Mouse (Mus musculus): ENCODE measurements around the gene Olfr149. TPM values are rescaled to one million over a fixed set of nuclear protein-coding genes. Genes with fewer than 3 reads are reported as not detected.
"Not testable (repeated sequence)": the region's sequence is repeated elsewhere in the genome, so short reads cannot be mapped to it uniquely, and the experiment has no call there.

The Olfr149 gene
- polyA plus RNA-seq (2012; rRNA removed), result not detected in 2 replicates

DNA sequence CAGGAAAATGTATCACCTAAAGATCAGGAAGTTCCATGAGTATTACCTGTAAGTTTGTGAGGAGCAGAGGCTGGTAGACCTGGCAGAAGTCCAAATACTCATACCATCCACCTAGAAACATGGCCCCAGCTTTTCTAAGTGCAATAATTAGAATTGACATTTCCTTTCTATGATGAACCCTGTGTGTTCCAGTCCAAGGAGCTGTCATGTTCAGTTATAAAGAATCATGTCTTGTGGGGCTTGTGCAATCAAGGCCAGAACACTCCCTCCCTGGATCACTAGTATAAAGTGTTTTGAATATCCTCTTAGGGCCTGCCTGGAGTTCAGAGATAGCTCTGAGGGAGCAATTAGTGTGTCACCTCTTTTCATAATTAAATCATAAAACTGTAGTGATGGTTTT, at the start of gene Olfr149:
TSS of gene Olfr149 (minus strand) at position 101 of the 400 bp plus-strand sequence.
- no peak for DNase-seq (ENCODE audit: low read depth)

- DNase-seq (ENCODE audit: low read depth), result no peak
These were observed 39.5 kb upstream of the Olfr149 start for GRCm38 (mm10) chr9:39746428-39746827.

DNA sequence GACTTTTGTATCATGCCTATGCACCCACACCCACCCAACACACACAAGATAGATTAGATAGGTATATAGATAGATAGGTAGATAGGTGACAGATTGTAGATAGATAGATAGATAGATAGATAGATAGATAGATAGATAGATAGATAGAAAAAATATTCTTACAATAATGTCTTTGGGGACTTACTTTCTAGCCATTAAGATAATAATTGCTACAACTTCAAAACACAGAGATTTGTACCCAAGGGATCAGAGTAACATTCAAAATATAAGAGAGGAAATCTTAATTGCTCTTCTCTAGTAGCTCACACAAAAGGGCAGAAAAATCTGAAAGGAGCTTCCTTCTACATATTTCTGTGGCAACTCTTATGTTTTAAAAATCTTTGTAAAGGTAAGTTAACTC, 39.0 kb upstream of the Olfr149 start, which contains the start of gene Olfr967:
TSS of gene Olfr967 (plus strand) at position 301 of the 400 bp plus-strand sequence.
- DNase-seq (ENCODE audit: low read depth), result no peak

- no peak for DNase-seq (ENCODE audit: low read depth)
These were observed 33.8 kb upstream of the Olfr149 start for GRCm38 (mm10) chr9:39740741-39741140.

- DNase-seq (ENCODE audit: low read depth), result no peak
These were observed 23.8 kb upstream of the Olfr149 start, which contains the start of gene Olfr150 for GRCm38 (mm10) chr9:39730678-39731077. Gene Olfr150, plus strand, starts transcription at chr9:39730978.

GRCm38 (mm10) chr9:39711053-39711452, 4.1 kb upstream of the Olfr149 start, which contains the start of gene Olfr965:
Gene Olfr965, plus strand, starts transcription at chr9:39711353.
- DNase-seq (ENCODE audit: low read depth), result no peak

- DNase-seq (ENCODE audit: low read depth), result no peak
These were observed 2.0 kb upstream of the Olfr149 start for GRCm38 (mm10) chr9:39708958-39709357.

- DNase-seq (ENCODE audit: low read depth), result not testable (repeated sequence)
These were observed 5.8 kb downstream of the Olfr149 start for GRCm38 (mm10) chr9:39701123-39701522.

DNA sequence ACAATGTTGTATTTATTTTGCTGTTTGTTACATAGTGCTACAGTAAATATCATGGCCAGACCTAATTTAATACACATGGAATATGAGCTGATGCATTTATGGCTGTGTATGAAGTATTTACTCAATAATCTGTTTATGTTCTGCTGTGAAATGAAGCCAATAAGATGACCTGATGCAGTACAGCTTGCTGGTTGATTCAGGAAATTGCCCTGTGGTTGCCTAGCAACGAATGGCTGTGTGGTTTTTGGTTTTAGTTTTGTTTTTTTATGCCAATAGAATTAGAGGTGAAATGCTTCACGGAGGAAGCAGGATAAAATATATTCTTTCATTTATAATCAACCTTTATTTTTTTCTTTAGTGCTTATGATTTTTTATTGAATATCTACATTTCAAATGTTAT, 27.6 kb downstream of the Olfr149 start:
- no peak for DNase-seq (ENCODE audit: low read depth)

- no peak for DNase-seq (ENCODE audit: low read depth)
These were observed 28.4 kb downstream of the Olfr149 start for GRCm38 (mm10) chr9:39678557-39678956.

DNA sequence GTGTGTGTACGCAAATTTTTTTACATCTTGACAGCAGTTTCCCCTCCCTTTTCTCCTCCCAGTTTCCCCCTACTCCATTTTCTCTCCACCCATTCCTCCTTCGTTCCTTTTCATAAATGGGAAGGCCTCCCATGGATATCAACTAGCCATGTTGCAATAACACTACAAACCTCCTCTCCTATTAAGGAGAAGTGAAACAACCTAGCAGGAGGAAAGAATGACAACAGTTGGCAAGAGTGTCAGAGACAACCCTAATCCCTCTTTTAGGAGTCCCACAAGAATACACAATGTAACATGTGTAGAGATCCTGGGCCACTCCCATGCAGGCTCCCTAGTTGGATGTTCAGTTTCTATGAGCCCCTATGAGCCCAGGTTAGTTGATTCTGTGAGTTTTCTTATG, 32.1 kb downstream of the Olfr149 start:
- no peak for DNase-seq (ENCODE audit: low read depth)

DNA sequence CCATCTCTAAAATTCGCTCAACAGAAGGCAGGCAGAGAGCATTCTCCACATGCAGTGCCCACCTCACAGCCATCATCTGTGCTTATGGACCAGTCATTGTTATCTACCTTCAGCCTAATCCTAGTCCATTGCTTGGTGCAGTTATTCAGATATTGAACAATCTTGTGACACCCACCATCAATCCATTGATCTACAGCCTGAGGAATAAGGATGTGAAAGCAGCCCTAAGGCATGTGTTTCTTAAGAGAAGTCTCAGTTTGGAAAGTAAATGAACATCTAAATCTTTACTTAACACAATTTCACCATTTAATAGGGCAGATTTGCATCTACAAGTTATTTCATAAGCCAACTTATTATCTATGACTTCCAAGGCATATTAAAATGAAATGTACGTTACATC, 37.2 kb downstream of the Olfr149 start:
- DNase-seq (ENCODE audit: low read depth), result no peak

- no peak for DNase-seq (ENCODE audit: low read depth)
These were observed 40.0 kb downstream of the Olfr149 start, which contains the start of gene Olfr963 for GRCm38 (mm10) chr9:39666905-39667304. Gene Olfr963, plus strand, starts transcription at chr9:39667205.

DNA sequence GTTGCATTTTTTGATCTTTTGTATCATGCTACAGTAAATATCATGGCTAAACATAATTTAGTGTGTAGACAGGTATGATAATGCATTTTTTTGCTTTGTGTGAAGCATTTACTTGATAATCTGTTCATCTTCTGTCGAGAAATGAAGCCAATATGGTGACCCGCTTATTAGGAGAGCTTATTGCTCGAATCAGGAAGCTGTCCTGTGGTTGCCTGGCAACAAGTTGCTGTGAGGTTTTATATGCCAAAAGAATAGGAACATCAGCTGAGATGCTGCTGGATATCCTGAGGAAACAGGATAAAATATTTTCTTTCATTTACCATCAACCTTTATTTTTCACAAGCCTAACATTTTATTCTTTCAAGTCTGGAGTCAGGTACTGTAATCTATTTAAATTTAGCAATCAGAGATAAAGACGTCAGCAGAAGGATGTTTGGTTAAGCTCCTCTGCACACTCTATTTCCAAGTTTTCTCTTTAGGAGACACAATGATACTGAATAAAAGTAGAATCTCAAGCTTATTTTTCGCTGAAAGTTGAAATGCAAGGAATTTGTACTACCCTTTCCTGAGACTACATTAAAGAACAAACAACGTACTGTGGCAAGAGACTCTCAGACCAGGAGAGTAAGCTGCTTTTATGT, 52.0 kb downstream of the Olfr149 start:
- DNase-seq (ENCODE audit: low read depth), result no peak

Other genes starting within 250 kb of the Olfr149 start
- gene Olfr955, start 235.2 kb downstream of the Olfr149 start, polyA plus RNA-seq (2012; rRNA removed), result not detected in 2 replicates
- not detected in 2 replicates for gene Olfr44, start 213.1 kb downstream of the Olfr149 start, polyA plus RNA-seq (2012; rRNA removed)
- gene Olfr957, start 191.3 kb downstream of the Olfr149 start, polyA plus RNA-seq (2012; rRNA removed), result not detected in 2 replicates
- not detected in 2 replicates for gene Olfr958, start 153.1 kb downstream of the Olfr149 start, polyA plus RNA-seq (2012; rRNA removed)
- gene Olfr959, start 131.5 kb downstream of the Olfr149 start, polyA plus RNA-seq (2012; rRNA removed), result not detected in 2 replicates
- gene AW551984, start 102.7 kb downstream of the Olfr149 start, polyA plus RNA-seq (2012; rRNA removed), result 0.32 and 0.46 TPM in 2 replicates
- not detected in 2 replicates for gene Olfr148, start 96.5 kb downstream of the Olfr149 start, polyA plus RNA-seq (2012; rRNA removed)
- gene Olfr960, start 85.7 kb downstream of the Olfr149 start, polyA plus RNA-seq (2012; rRNA removed), result not detected in 2 replicates
- gene Olfr961, start 62.0 kb downstream of the Olfr149 start, polyA plus RNA-seq (2012; rRNA removed), result not detected in 2 replicates
- gene Olfr963, start 39.9 kb downstream of the Olfr149 start, polyA plus RNA-seq (2012; rRNA removed), result not detected in 2 replicates
- gene Olfr965, start 4.2 kb upstream of the Olfr149 start, polyA plus RNA-seq (2012; rRNA removed), result not detected in 2 replicates
- not detected in 2 replicates for gene Olfr150, start 23.9 kb upstream of the Olfr149 start, polyA plus RNA-seq (2012; rRNA removed)
- gene Olfr967, start 39.1 kb upstream of the Olfr149 start, polyA plus RNA-seq (2012; rRNA removed), result not detected in 2 replicates
- gene Olfr968, start 76.1 kb upstream of the Olfr149 start, polyA plus RNA-seq (2012; rRNA removed), result not detected in 2 replicates
- not detected in 2 replicates for gene Olfr969, start 83.8 kb upstream of the Olfr149 start, polyA plus RNA-seq (2012; rRNA removed)
- gene Olfr970, start 101.7 kb upstream of the Olfr149 start, polyA plus RNA-seq (2012; rRNA removed), result not detected in 2 replicates
- not detected in 2 replicates for gene Olfr971, start 129.8 kb upstream of the Olfr149 start, polyA plus RNA-seq (2012; rRNA removed)
- not detected in 2 replicates for gene Olfr972, start 159.3 kb upstream of the Olfr149 start, polyA plus RNA-seq (2012; rRNA removed)
- not detected in 2 replicates for gene Olfr229, start 200.2 kb upstream of the Olfr149 start, polyA plus RNA-seq (2012; rRNA removed)
- not detected in 2 replicates for gene Olfr974, start 230.4 kb upstream of the Olfr149 start, polyA plus RNA-seq (2012; rRNA removed)
- not detected in 2 replicates for gene Olfr975, start 244.9 kb upstream of the Olfr149 start, polyA plus RNA-seq (2012; rRNA removed)

All from gonadal fat pad, adult 2 months (tissue).